Mouse (Mus musculus): Measurements from ENCODE around the gene Zfp771. TPM values are rescaled to one million over a fixed set of nuclear protein-coding genes. Genes with fewer than 3 reads are reported as not detected.

Zfp771 gene
- polyA plus RNA-seq, 1 experiment from 2014 or later = 69.0 TPM

DNA sequence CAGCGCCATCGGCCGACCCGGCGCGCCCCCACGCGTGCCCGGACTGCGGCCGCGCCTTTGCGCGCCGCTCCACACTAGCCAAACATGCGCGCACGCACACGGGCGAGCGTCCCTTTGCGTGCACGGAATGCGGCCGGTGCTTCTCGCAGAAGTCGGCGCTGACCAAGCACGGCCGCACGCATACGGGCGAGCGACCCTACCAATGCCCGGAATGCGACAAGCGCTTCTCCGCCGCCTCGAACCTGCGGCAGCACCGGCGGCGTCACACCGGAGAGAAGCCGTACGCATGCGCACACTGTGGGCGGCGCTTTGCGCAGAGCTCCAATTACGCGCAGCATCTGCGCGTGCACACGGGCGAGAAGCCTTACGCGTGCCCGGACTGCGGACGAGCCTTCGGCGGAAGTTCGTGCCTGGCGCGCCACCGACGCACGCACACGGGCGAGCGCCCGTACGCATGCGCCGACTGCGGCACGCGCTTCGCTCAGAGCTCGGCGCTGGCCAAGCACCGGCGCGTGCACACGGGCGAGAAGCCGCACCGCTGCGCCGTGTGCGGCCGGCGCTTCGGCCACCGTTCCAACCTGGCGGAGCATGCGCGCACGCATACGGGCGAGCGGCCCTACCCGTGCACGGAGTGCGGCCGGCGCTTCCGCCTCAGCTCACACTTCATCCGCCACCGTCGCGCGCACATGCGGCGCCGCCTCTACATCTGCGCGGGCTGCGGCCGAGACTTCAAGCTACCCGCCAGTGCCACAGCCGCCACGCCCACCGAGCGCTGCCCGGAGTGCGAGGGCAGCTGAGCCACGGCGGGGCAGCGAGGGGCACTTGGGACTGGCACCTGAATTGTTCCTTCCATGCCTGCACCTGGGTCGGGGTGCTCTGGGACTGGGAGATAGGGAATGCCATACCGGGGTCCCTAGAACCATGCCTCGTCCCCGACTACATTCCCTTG lies 10.0 kb downstream of the Zfp771 start:
- H3K4me2 ChIP-seq (ENCODE audit: low read depth, severe bottlenecking) = peak overlapping the region; percentile 82
- WGBS = 2% methylated on average over 113 of the region's 136 CpGs
- H3K4me1 ChIP-seq (ENCODE audit: control insufficient read depth, insufficient read depth, low read length) = peaks cover 6% of the 10 kb centered on the region; the same call in 1 of the 2 replicates
- ATAC-seq (ENCODE audit: insufficient number of reproducible peaks, low FRiP score, low TSS enrichment, low read depth) = peak; percentile 93
- peak; percentile 96 for DNase-seq (ENCODE audit: low spot score)
- H3K9ac ChIP-seq (ENCODE audit: low read length) = peak overlapping the region; percentile 68
- H3K27ac ChIP-seq (replicated peaks; ENCODE audit: low read depth, low read length) = peak overlapping the region; percentile 74
- H3K27me3 ChIP-seq (ENCODE audit: control insufficient read depth, insufficient read depth, low read length) = no peaks in the 10 kb centered on the region
- no peaks in the 10 kb centered on the region for H3K9me3 ChIP-seq (ENCODE audit: control insufficient read depth, low read length)
- H3K4me3 ChIP-seq (ENCODE audit: low read depth, low read length) = peak overlapping the region; percentile 54
- H3K36me3 ChIP-seq (ENCODE audit: control insufficient read depth, insufficient read depth, low read length) = peaks cover 9% of the 10 kb centered on the region

DNA sequence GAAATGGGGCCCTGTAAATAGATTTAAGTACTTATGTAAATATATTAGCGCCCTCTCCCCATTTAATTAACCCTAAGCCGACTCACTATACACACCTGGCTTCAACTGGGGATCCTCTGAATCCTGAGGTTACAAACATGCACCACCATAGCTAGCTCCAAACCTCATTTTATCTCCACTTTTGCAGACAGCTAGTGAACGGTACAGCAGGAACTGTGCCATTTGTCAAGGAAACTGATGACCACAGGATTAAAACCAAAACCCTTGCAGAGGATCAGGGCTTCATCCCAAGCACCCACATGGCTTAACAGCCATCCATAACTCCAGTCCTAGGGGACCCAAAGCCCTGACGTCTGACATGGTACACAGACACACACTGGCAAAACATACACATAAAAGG lies 10.9 kb downstream of the Zfp771 start:
- Histone ChIP-seq H3K9me3 (ENCODE audit: control insufficient read depth, low read length) (no peaks in the 10 kb centered on the region), H3K27me3 (ENCODE audit: control insufficient read depth, insufficient read depth, low read length) (no peaks in the 10 kb centered on the region), H3K4me3 (ENCODE audit: low read depth, low read length) (peak overlapping the region; percentile 54), H3K36me3 (ENCODE audit: control insufficient read depth, insufficient read depth, low read length) (peaks cover 7% of the 10 kb centered on the region), H3K27ac (replicated peaks; ENCODE audit: low read depth, low read length) (peak overlapping the region; percentile 74; the same call in 1 of the 2 replicates), H3K4me1 (ENCODE audit: control insufficient read depth, insufficient read depth, low read length) (peaks cover 8% of the 10 kb centered on the region), H3K9ac (ENCODE audit: low read length) (peak overlapping the region; percentile 68; the same call in 1 of the 2 replicates), H3K4me2 (ENCODE audit: low read depth, severe bottlenecking) (peak overlapping the region; percentile 82)
- ATAC-seq (ENCODE audit: insufficient number of reproducible peaks, low FRiP score, low TSS enrichment, low read depth) (no peak), DNase-seq (ENCODE audit: low spot score) (no peak)
- 16% methylated on average over 4 of the region's 4 CpGs for WGBS

DNA sequence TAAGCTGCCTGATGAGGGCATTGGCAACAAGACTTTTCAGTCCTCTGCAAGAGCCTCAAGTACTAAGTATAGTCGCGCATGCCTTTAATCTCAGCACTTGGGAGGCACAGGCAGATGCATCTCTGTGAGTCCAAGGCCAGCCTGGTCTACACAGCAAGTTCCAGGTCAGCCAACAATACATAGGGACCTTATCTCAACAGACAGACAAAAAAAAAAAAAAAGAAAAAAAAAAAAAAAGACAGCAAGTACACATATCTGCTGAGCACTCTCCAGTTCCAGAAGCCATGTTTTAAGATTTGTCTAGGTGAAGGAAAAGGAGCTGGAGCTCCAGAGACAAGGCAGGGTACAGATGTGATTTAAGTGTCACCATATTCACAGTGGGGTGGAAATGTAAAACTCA lies 11.9 kb downstream of the Zfp771 start:
- H3K27ac ChIP-seq (replicated peaks; ENCODE audit: low read depth, low read length) = no peak overlapping the region
- no peak for DNase-seq (ENCODE audit: low spot score)
- WGBS = 88% methylated on average over 2 of the region's 2 CpGs
- H3K36me3 ChIP-seq (ENCODE audit: control insufficient read depth, insufficient read depth, low read length) = peaks cover 7% of the 10 kb centered on the region
- no peaks in the 10 kb centered on the region for H3K9me3 ChIP-seq (ENCODE audit: control insufficient read depth, low read length)
- no peak overlapping the region for H3K9ac ChIP-seq (ENCODE audit: low read length)
- H3K4me2 ChIP-seq (ENCODE audit: low read depth, severe bottlenecking) = no peak overlapping the region
- peaks cover 9% of the 10 kb centered on the region for H3K4me1 ChIP-seq (ENCODE audit: control insufficient read depth, insufficient read depth, low read length)
- no peak overlapping the region for H3K4me3 ChIP-seq (ENCODE audit: low read depth, low read length)
- H3K27me3 ChIP-seq (ENCODE audit: control insufficient read depth, insufficient read depth, low read length) = no peaks in the 10 kb centered on the region
- no peak for ATAC-seq (ENCODE audit: insufficient number of reproducible peaks, low FRiP score, low TSS enrichment, low read depth)

DNA sequence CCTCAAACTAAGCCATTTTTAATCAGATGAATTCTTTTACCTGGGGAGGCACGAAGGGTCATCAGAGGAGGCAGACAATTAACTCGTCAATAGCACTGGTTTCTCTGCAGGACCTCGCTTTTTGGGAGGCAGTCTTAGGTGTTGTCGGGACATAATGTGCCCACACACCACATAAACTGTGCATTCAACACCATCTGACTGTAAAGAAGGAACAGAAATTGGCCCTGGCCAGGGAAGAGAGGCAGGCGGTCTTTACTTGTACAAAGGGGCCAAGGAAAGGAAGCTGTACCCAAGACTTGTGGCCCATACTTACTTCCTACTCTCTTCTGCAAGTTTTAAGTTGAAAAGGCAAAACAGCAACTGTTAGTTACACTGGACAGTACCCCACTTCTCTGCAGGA lies 12.4 kb downstream of the Zfp771 start:
- H3K4me2 ChIP-seq (ENCODE audit: low read depth, severe bottlenecking) = no peak overlapping the region
- WGBS = 89% methylated on average over 5 of the region's 5 CpGs
- H3K9ac ChIP-seq (ENCODE audit: low read length) = no peak overlapping the region
- no peaks in the 10 kb centered on the region for H3K27me3 ChIP-seq (ENCODE audit: control insufficient read depth, insufficient read depth, low read length)
- no peak overlapping the region for H3K4me3 ChIP-seq (ENCODE audit: low read depth, low read length)
- H3K36me3 ChIP-seq (ENCODE audit: control insufficient read depth, insufficient read depth, low read length) = peaks cover 7% of the 10 kb centered on the region
- H3K9me3 ChIP-seq (ENCODE audit: control insufficient read depth, low read length) = no peaks in the 10 kb centered on the region
- ATAC-seq (ENCODE audit: insufficient number of reproducible peaks, low FRiP score, low TSS enrichment, low read depth) = no peak
- peaks cover 10% of the 10 kb centered on the region for H3K4me1 ChIP-seq (ENCODE audit: control insufficient read depth, insufficient read depth, low read length)
- DNase-seq (ENCODE audit: low spot score) = no peak
- H3K27ac ChIP-seq (replicated peaks; ENCODE audit: low read depth, low read length) = no peak overlapping the region

DNA sequence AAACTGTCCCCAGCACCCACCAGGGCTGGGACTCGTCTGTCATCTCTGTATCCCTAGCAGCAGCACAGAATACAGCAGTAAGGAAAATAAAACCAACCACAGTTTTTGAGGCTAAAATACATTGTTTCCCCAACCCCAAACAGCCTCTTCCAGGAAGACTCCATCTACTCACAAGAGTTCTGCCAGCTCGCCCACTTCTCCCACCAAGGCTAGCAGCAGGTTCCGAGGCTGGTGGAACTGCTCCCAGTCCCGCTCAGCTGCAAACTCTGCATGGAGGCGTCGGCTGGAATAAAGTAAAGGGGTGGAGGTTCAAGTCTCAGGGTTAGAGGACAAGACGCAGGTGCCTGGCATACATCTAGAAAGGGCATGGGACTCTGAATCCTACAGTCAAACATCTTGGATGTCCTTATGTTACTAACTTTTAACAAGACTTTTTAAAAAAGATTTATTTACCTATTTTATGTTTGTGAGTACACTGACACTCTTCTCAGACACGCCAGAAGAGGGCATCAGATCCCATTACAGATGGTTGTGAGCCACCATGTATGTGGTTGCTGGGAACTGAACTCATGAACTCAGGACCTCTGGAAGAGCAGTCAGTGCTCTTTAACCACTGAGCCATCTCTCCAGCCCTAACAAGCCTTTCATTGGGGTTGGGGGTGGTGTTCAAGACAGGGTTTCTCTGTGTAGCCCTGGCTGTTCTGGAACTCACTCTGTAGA lies 15.3 kb downstream of the Zfp771 start:
- ATAC-seq (ENCODE audit: insufficient number of reproducible peaks, low FRiP score, low TSS enrichment, low read depth) (no peak), DNase-seq (ENCODE audit: low spot score) (no peak)
- Histone ChIP-seq H3K27me3 (ENCODE audit: control insufficient read depth, insufficient read depth, low read length) (no peaks in the 10 kb centered on the region), H3K4me3 (ENCODE audit: low read depth, low read length) (peak overlapping the region; percentile 78), H3K36me3 (ENCODE audit: control insufficient read depth, insufficient read depth, low read length) (peaks cover 7% of the 10 kb centered on the region), H3K4me2 (ENCODE audit: low read depth, severe bottlenecking) (peak overlapping the region; percentile 70), H3K4me1 (ENCODE audit: control insufficient read depth, insufficient read depth, low read length) (peaks cover 7% of the 10 kb centered on the region), H3K9ac (ENCODE audit: low read length) (no peak overlapping the region), H3K27ac (replicated peaks; ENCODE audit: low read depth, low read length) (no peak overlapping the region), H3K9me3 (ENCODE audit: control insufficient read depth, low read length) (no peaks in the 10 kb centered on the region)
- WGBS = 76% methylated on average over 8 of the region's 8 CpGs

DNA sequence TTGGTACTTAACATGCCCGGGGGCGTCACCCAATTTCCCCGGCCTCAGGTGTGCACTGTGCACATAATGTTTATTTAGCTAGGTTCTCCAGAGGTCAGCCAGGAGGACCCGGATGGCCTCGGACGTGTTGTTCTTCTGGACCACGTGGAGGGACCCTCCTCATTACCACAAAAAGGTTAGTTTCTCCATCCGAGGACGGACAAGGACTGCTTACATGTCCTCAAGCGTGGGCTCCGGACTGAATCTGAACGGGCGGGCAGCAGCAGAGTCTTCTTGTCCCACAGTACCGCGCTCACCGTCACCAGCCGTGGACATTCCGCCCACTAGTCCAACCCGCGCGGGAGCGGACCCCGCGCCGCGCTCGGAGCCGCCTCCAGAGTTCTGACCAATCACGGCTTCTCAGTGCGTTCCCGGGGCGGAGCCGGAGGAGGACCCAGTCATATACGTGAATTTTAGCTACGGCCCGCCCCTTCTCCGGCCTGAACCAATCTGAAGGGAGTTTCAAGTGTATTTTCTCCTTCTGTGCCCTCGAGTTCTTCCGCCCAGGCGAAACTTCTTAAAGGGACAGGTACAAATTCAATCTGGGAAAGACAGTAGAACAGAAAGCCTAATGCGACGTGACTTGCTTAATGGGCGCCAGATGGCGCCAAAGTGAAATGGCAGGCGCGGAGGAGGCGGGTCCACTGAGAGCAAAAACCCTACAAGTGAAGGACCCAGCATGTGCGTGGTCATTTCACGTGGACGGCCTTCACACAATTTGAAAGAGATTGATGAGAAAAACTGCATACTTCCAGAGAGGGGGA lies 16.4 kb downstream of the Zfp771 start, which contains the start of gene Dctpp1:
Gene Dctpp1 (minus strand): TSS at position 401 of the 803 bp plus-strand sequence.
- no peaks in the 10 kb centered on the region for H3K9me3 ChIP-seq (ENCODE audit: control insufficient read depth, low read length)
- H3K4me1 ChIP-seq (ENCODE audit: control insufficient read depth, insufficient read depth, low read length) = peaks cover 4% of the 10 kb centered on the region; the same call in 1 of the 2 replicates
- DNase-seq (ENCODE audit: low spot score) (peak; percentile 97), ATAC-seq (ENCODE audit: insufficient number of reproducible peaks, low FRiP score, low TSS enrichment, low read depth) (peak; percentile 95)
- H3K27ac ChIP-seq (replicated peaks; ENCODE audit: low read depth, low read length) = no peak within 1 kb of the TSS
- peak within 1 kb of the TSS; percentile 70 for H3K4me2 ChIP-seq (ENCODE audit: low read depth, severe bottlenecking)
- no peaks in the 10 kb centered on the region for H3K27me3 ChIP-seq (ENCODE audit: control insufficient read depth, insufficient read depth, low read length)
- peaks cover 7% of the 10 kb centered on the region for H3K36me3 ChIP-seq (ENCODE audit: control insufficient read depth, insufficient read depth, low read length)
- peak within 1 kb of the TSS; percentile 78 for H3K9ac ChIP-seq (ENCODE audit: low read length)
- WGBS = under 1% methylated on average over 50 of the region's 50 CpGs
- peak within 1 kb of the TSS; percentile 78 for H3K4me3 ChIP-seq (ENCODE audit: low read depth, low read length)

DNA sequence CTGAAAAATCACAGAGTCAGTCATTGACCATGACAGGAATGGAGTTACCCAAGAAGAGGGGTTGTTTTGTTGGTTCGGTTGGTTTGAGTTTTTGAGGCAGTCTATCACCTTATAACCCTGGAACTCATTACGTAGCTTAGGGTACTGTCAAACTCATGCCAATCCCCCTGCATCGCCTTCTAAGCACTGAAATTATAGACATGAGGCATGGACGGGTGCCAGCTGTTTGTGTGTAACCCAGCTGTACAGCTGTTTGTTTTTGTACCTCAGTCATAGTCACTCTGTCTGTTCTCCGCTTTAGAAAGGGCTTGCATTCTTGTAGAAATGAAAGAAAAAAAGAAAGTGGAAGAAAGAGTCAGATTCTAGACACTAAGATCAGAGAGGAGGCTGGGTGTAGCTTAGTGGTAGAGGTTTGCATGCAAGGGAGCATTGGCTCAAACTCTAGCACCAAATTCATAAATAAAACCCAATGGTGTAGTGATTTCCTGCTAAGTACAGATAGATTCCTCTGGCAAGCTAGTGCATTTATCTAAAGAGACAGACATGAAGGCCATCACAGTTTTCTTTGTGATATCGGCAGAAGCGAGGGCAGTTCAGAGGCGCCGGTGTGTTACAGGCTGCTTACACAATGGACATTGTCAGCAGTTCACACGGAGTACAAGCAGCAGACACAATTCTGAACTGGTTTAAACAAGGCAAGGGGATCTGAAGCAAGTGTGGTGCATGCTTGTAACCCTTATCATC lies 18.3 kb downstream of the Zfp771 start:
- Histone ChIP-seq H3K4me3 (ENCODE audit: low read depth, low read length) (no peak overlapping the region), H3K4me2 (ENCODE audit: low read depth, severe bottlenecking) (no peak overlapping the region), H3K4me1 (ENCODE audit: control insufficient read depth, insufficient read depth, low read length) (peaks cover 4% of the 10 kb centered on the region; the same call in 1 of the 2 replicates), H3K36me3 (ENCODE audit: control insufficient read depth, insufficient read depth, low read length) (peaks cover 4% of the 10 kb centered on the region; the same call in 1 of the 2 replicates), H3K27me3 (ENCODE audit: control insufficient read depth, insufficient read depth, low read length) (no peaks in the 10 kb centered on the region), H3K27ac (replicated peaks; ENCODE audit: low read depth, low read length) (no peak overlapping the region), H3K9ac (ENCODE audit: low read length) (no peak overlapping the region), H3K9me3 (ENCODE audit: control insufficient read depth, low read length) (no peaks in the 10 kb centered on the region)
- DNase-seq (ENCODE audit: low spot score) = no peak
- no peak for ATAC-seq (ENCODE audit: insufficient number of reproducible peaks, low FRiP score, low TSS enrichment, low read depth)
- WGBS = 84% methylated on average over 10 of the region's 10 CpGs
